Mouse (Mus musculus): Measurements from ENCODE around the gene Sox13. TPM values are rescaled to one million over a fixed set of nuclear protein-coding genes. Genes with fewer than 3 reads are reported as not detected.
A peak's percentile ranks its signal among the peaks of the same experiment; 100 is the strongest.

Sox13 gene
- total RNA-seq, 1 experiment from 2014 or later: 0.58 TPM

GRCm38 (mm10) chr1:133379254-133379985 is 44.8 kb downstream of the Sox13 start:
- no peak for ATAC-seq (ENCODE audit: extremely low read depth, insufficient number of reproducible peaks, low FRiP score, poor library complexity, severe bottlenecking)

GRCm38 (mm10) chr1:133377547-133377946 is 46.6 kb downstream of the Sox13 start:
- no peak for ATAC-seq (ENCODE audit: extremely low read depth, insufficient number of reproducible peaks, low FRiP score, poor library complexity, severe bottlenecking)

- ATAC-seq (ENCODE audit: extremely low read depth, insufficient number of reproducible peaks, low FRiP score, poor library complexity, severe bottlenecking): no peak
Observed at GRCm38 (mm10) chr1:133375696-133376346, 48.4 kb downstream of the Sox13 start.

- no peak for ATAC-seq (ENCODE audit: extremely low read depth, insufficient number of reproducible peaks, low FRiP score, poor library complexity, severe bottlenecking)
Observed at GRCm38 (mm10) chr1:133372113-133372512, 52.1 kb downstream of the Sox13 start.

- ATAC-seq (ENCODE audit: extremely low read depth, insufficient number of reproducible peaks, low FRiP score, poor library complexity, severe bottlenecking): no peak
Observed at GRCm38 (mm10) chr1:133371431-133371830, 52.7 kb downstream of the Sox13 start.

GRCm38 (mm10) chr1:133370352-133370751 is 53.8 kb downstream of the Sox13 start:
- ATAC-seq (ENCODE audit: extremely low read depth, insufficient number of reproducible peaks, low FRiP score, poor library complexity, severe bottlenecking): no peak

- ATAC-seq (ENCODE audit: extremely low read depth, insufficient number of reproducible peaks, low FRiP score, poor library complexity, severe bottlenecking): no peak
Observed at GRCm38 (mm10) chr1:133368644-133369043, 55.5 kb downstream of the Sox13 start.

- ATAC-seq (ENCODE audit: extremely low read depth, insufficient number of reproducible peaks, low FRiP score, poor library complexity, severe bottlenecking): no peak
Observed at GRCm38 (mm10) chr1:133367606-133368488, 56.3 kb downstream of the Sox13 start.

GRCm38 (mm10) chr1:133366951-133367605 is 57.1 kb downstream of the Sox13 start:
- ATAC-seq (ENCODE audit: extremely low read depth, insufficient number of reproducible peaks, low FRiP score, poor library complexity, severe bottlenecking): no peak

- ATAC-seq (ENCODE audit: extremely low read depth, insufficient number of reproducible peaks, low FRiP score, poor library complexity, severe bottlenecking): no peak
Observed at GRCm38 (mm10) chr1:133364890-133365289, 59.3 kb downstream of the Sox13 start.

- no peak for ATAC-seq (ENCODE audit: extremely low read depth, insufficient number of reproducible peaks, low FRiP score, poor library complexity, severe bottlenecking)
Observed at GRCm38 (mm10) chr1:133364022-133364630, 60.1 kb downstream of the Sox13 start.

GRCm38 (mm10) chr1:133363276-133364021 is 60.7 kb downstream of the Sox13 start, which contains the start of gene Etnk2:
TSS of gene Etnk2 (plus strand) at chr1:133363572.
- ATAC-seq (ENCODE audit: extremely low read depth, insufficient number of reproducible peaks, low FRiP score, poor library complexity, severe bottlenecking): no peak

GRCm38 (mm10) chr1:133362103-133362502 is 62.1 kb downstream of the Sox13 start:
- no peak for ATAC-seq (ENCODE audit: extremely low read depth, insufficient number of reproducible peaks, low FRiP score, poor library complexity, severe bottlenecking)

- ATAC-seq (ENCODE audit: extremely low read depth, insufficient number of reproducible peaks, low FRiP score, poor library complexity, severe bottlenecking): no peak
Observed at GRCm38 (mm10) chr1:133361006-133361405, 63.2 kb downstream of the Sox13 start.

GRCm38 (mm10) chr1:133356330-133356729 is 67.8 kb downstream of the Sox13 start:
- ATAC-seq (ENCODE audit: extremely low read depth, insufficient number of reproducible peaks, low FRiP score, poor library complexity, severe bottlenecking): peak; percentile 27

GRCm38 (mm10) chr1:133355912-133356311 is 68.3 kb downstream of the Sox13 start:
- ATAC-seq (ENCODE audit: extremely low read depth, insufficient number of reproducible peaks, low FRiP score, poor library complexity, severe bottlenecking): no peak

- ATAC-seq (ENCODE audit: extremely low read depth, insufficient number of reproducible peaks, low FRiP score, poor library complexity, severe bottlenecking): no peak
Observed at GRCm38 (mm10) chr1:133355469-133355868, 68.7 kb downstream of the Sox13 start.

- peak; percentile 71 for ATAC-seq (ENCODE audit: extremely low read depth, insufficient number of reproducible peaks, low FRiP score, poor library complexity, severe bottlenecking)
Observed at GRCm38 (mm10) chr1:133353371-133353809, 70.8 kb downstream of the Sox13 start.
